In the genomic region with DNA sequence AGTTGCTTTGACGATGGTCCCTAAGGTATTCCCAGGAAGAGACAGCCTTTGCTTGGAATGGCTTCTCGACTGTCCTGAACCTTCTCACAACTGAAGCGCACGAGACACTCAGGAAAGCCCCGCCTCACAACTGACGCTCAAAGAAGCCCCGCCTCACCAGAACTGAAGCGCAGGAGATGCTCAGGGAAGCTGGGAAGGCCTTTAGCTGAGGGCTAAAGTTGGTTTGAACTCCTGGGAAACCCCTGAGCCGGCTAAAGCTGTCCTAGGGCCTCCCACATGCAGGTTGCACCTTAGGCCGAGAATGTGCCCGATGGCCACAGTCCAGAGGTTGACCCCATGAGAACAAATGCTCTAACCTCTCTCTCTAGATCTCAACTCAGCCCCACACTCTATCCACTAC, we compare ENCODE assay signal across 48 mouse cellular contexts. TPM values are rescaled to one million over a fixed set of nuclear protein-coding genes. Genes with fewer than 3 reads are reported as not detected.
"Had no signal": no experiment of that assay in that cellular context is flagged by ENCODE, and none has a peak within 500 bp of the region (broad histone marks: within the 10 kb centered on the region; RNA-seq: fewer than 3 reads in every experiment).

TSS of gene Ankar (minus strand) at position 101 of the 400 bp plus-strand sequence.

- H3K27ac ChIP-seq: heart, embryonic 10.5 days; heart, embryonic 13.5 days; heart, embryonic 15.5 days; hindbrain, embryonic 10.5 days; hindbrain, embryonic 12.5 days; hindbrain, embryonic 14.5 days; hindbrain, embryonic 15.5 days; hindbrain, postnatal 0 days; intestine, embryonic 15.5 days; kidney, embryonic 15.5 days; kidney, postnatal 0 days; layer of hippocampus, adult 2 months; left cerebral cortex, adult 2 months had no signal

- H3K9me3 ChIP-seq: heart, embryonic 10.5 days; heart, embryonic 12.5 days; heart, embryonic 13.5 days; heart, embryonic 15.5 days; hindbrain, embryonic 10.5 days; hindbrain, embryonic 12.5 days; hindbrain, embryonic 15.5 days; intestine, embryonic 15.5 days; kidney, embryonic 15.5 days had no signal

- H3K4me3 ChIP-seq: heart, embryonic 10.5 days; heart, embryonic 12.5 days; heart, embryonic 13.5 days; heart, embryonic 15.5 days; hindbrain, embryonic 10.5 days; hindbrain, embryonic 12.5 days; hindbrain, embryonic 15.5 days; intestine, embryonic 15.5 days; kidney, embryonic 15.5 days; layer of hippocampus, adult 2 months; left cerebral cortex, adult 2 months had no signal

- H3K36me3 ChIP-seq: heart, embryonic 10.5 days; heart, embryonic 12.5 days; heart, embryonic 13.5 days; heart, embryonic 15.5 days; hindbrain, embryonic 10.5 days; hindbrain, embryonic 12.5 days; hindbrain, embryonic 15.5 days; intestine, embryonic 15.5 days; kidney, embryonic 15.5 days had no signal

- H3K4me1 ChIP-seq: heart, embryonic 10.5 days; heart, embryonic 12.5 days; heart, embryonic 13.5 days; heart, embryonic 15.5 days; hindbrain, embryonic 10.5 days; hindbrain, embryonic 12.5 days; hindbrain, embryonic 15.5 days; intestine, embryonic 15.5 days; kidney, embryonic 15.5 days had no signal

- H3K9ac ChIP-seq: heart, embryonic 12.5 days; heart, embryonic 13.5 days; heart, embryonic 15.5 days; hindbrain, embryonic 12.5 days; hindbrain, embryonic 14.5 days; hindbrain, embryonic 15.5 days; intestine, embryonic 15.5 days; kidney, embryonic 15.5 days had no signal

- H3K27me3 ChIP-seq: heart, embryonic 12.5 days; heart, embryonic 13.5 days; heart, embryonic 15.5 days; hindbrain, embryonic 12.5 days; hindbrain, embryonic 15.5 days; intestine, embryonic 15.5 days; kidney, embryonic 15.5 days had no signal

- H3K4me2 ChIP-seq: heart, embryonic 11.5 days; heart, embryonic 12.5 days; heart, embryonic 13.5 days; heart, embryonic 15.5 days; hindbrain, embryonic 12.5 days; hindbrain, embryonic 14.5 days; hindbrain, embryonic 15.5 days; intestine, embryonic 15.5 days; kidney, embryonic 15.5 days had no signal

- ATAC-seq: hindbrain, embryonic 16.5 days; hindbrain, postnatal 0 days; inflammation-experienced regulatory T-cells, adult 6 months; intestine, embryonic 15.5 days; intestine, embryonic 16.5 days; intestine, postnatal 0 days had no signal

- DNase-seq: heart, postnatal 10 days; heart, postnatal 14 days; heart, postnatal 36 days; kidney, adult 11 months; kidney, adult 18-20 months; kidney, adult 2 months; kidney, adult 8-10 months; kidney, adult 9 months; kidney, postnatal 10 days; kidney, postnatal 14 days; kidney, postnatal 25 days; kidney, postnatal 36 days; kidney, postnatal 4 days; layer of hippocampus, adult 9-11 months; layer of hippocampus, postnatal 36 days had no signal

RNA-seq across cellular contexts. Expression of gene Ankar, which starts in this region (rescaled TPM):
- total RNA-seq: heart, postnatal 10 days; heart, postnatal 14 days; heart, postnatal 25 days; heart, postnatal 36 days; hematopoietic stem cell, adult 5-6 weeks; hindbrain, postnatal 0 days; layer of hippocampus, adult 18-20 months; layer of hippocampus, adult 2 months; layer of hippocampus, adult 8-10 months; layer of hippocampus, postnatal 10 days; layer of hippocampus, postnatal 14 days; layer of hippocampus, postnatal 25 days; layer of hippocampus, postnatal 36 days; left cerebral cortex, adult 18-20 months; left cerebral cortex, adult 2 months had no signal
- polyA plus RNA-seq: heart, embryonic 10.5 days; heart, embryonic 11.5 days; heart, embryonic 12.5 days; heart, embryonic 13.5 days; heart, embryonic 14.5 days; heart, embryonic 15.5 days; heart, embryonic 16.5 days; heart, postnatal 0 days; hindbrain, embryonic 10.5 days; hindbrain, embryonic 12.5 days; hindbrain, embryonic 14.5 days; hindbrain, embryonic 15.5 days; hindbrain, embryonic 16.5 days; hindbrain, postnatal 0 days; intestine, embryonic 14.5 days; intestine, embryonic 15.5 days; intestine, embryonic 16.5 days; intestine, postnatal 0 days; kidney, adult 2 months; kidney, embryonic 14.5 days; kidney, embryonic 15.5 days; kidney, postnatal 0 days; large intestine, adult 2 months had no signal
